Mouse (Mus musculus): ENCODE results near the gene 4931409K22Rik. TPM values are rescaled to one million over a fixed set of nuclear protein-coding genes. Genes with fewer than 3 reads are reported as not detected.

The 4931409K22Rik gene
- not detected in 2 replicates for polyA plus RNA-seq (2012; rRNA removed)

DNA sequence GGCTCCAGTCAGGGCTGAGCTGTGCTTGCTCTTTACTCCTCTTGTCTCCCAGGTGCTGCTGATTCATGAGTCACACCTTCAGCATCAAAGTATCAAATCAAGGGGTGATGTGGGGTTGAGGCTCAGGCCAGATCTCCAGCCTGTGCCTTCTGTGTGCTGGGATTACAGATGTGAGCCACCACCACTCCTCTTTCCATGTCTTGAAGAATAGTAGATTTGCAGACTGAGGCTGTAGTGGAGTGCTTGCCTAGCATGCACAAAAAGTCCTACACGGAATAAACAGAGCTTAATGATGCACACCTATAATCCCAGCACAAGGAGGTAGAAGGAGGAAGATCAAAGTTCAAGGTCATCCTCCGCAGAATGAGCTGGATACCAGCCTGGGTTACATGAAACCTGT, at the start of gene 4931409K22Rik:
TSS of gene 4931409K22Rik (minus strand) at position 101 of the 400 bp plus-strand sequence.

DNA sequence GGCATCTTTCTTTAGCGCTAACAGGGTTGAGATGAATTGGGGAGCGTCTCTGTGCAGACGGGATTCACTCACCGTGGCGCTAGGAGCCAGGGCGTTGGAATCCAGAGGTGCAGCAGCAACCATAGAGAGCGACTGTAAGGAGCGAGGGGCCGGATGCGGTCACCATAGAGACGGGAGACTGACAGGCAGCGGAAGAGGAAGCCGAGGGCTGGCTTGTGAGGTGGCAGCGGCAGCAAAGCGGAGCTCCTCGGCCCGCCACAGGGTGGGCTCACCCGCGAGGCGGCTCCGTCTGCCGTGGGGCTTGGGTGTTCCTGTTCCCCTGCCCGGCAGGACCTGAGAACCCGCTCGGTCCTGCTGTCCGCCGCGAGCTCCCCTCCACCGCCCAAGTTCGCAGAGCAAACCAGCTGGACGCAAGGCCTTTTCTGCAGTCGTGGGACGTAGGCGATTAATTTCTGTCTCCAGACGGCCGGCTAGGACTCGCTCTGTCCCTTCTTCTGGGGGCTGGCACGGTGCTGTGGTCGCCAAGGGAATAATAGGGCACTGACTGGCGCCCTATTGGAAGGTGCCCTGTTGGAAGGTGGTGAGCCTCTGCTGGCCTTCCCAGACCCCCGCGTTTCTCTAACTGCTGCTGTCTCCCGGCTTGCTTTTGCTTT, 30.1 kb upstream of the 4931409K22Rik start, which contains the start of gene Chpf2:
TSS of gene Chpf2 (plus strand) at position 195 of the 653 bp plus-strand sequence.

DNA sequence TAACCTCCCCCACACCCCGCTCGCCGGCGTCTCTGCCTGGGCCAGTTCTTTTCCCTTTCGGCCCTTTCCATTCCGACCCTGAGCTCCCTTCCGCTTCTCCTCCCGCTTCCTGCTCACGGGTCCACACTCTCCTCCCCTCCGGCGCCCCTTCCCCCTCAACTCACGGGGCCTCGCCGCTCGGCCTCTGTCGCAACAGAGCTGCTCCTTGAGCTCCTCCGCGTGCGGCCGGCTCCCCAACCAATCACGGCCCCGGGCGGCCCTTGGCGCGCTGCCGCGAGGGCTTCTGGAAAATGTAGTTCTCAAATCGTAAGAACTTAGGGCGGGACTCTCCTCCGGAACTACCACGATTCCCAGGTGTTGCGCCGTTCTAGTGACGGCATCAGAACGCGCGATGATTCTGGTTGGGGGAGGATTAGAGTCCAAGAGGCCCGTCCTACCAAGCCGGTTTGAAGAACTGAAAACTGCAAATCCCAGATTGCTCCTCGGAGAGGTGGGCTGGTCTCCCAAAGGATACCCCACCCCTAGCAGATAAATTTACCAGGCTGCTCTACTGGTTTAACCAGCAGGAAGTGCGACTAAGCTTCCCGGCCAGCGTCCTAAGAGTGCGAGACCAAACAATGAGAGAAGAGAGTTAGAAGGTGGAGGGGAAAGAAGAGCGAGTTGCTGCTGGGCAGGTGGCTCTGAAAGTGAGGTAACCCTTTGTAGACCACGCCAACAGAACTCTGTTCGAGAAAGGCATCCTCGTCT, 20.7 kb upstream of the 4931409K22Rik start, which contains the start of gene Abcf2:
TSS of gene Abcf2 (minus strand) at position 285 of the 747 bp plus-strand sequence.

DNA sequence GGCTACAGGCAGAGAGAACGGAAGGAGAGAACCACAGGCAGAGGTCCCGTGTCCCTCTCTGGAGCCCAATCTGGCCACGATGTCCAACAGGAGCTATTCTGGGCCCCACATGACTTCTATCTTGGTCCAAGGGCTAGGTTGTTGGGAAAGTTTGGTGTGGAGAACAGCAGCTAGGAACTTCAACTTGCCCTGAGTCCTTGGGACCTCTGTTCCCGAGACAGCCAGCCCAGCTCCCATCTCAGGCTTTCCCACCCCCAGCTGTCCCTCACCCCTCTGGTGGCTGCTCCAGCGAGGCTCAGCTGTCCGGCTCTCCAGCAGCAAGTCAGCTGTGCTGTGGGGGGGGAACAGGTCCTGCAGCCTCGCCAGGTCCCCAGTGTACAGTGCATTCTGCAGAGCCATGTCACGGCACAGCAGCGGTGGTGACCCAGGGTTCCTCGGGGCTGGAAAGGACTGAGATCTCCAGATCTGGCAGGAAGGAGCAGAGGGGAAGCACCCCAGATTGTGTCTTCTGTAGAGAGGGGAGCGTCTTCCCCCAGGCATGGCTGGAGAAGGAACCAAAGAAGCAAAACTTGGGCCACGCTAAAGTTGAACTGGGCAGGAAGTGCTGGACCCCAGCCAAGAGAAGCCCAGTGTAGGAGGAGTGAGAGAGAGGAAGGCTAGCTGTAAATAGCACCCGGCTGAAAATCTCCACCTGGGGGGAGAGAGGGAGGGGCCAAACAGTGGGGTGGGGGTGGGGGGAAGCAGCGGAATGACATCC, 16.0 kb downstream of the 4931409K22Rik start, which contains the start of gene Asb10:
TSS of gene Asb10 (minus strand) at position 592 of the 757 bp plus-strand sequence.

DNA sequence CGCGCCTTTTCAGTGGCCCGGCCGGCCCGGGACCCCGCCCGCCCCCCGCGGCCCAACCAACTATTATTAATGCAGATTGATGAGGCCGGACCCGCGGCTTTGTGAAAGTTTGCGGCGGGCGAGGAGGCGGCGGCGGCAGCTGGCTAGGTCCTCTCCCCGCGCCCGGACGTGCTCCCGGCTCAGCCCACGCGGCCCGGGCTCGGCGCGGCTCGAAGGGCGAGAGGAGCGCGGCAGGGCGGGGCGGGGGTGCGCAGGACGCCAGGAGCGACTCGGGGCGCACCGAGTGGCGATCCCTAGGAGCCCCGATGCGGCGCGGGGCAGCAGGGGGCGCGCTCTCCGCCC, 29.7 kb downstream of the 4931409K22Rik start, which contains the start of gene Gbx1:
TSS of gene Gbx1 (minus strand) at position 314 of the 342 bp plus-strand sequence.

Other genes starting within 250 kb of the 4931409K22Rik start
- gene Kcnh2, start 205.2 kb downstream of the 4931409K22Rik start, polyA plus RNA-seq (2012; rRNA removed) = 45.8 and 63.0 TPM in 2 replicates
- gene Nos3, start 192.0 kb downstream of the 4931409K22Rik start, polyA plus RNA-seq (2012; rRNA removed) = 5.4 and 6.2 TPM in 2 replicates
- 2.7 and 3.1 TPM in 2 replicates for gene Atg9b, start 164.7 kb downstream of the 4931409K22Rik start, polyA plus RNA-seq (2012; rRNA removed)
- gene Abcb8, start 163.1 kb downstream of the 4931409K22Rik start, polyA plus RNA-seq (2012; rRNA removed) = 87.7 and 110 TPM in 2 replicates
- gene Asic3, start 143.4 kb downstream of the 4931409K22Rik start, polyA plus RNA-seq (2012; rRNA removed) = 0.24 and 0.58 TPM in 2 replicates
- 54.6 and 65.0 TPM in 2 replicates for gene Cdk5, start 133.3 kb downstream of the 4931409K22Rik start, polyA plus RNA-seq (2012; rRNA removed)
- gene Slc4a2, start 133.0 kb downstream of the 4931409K22Rik start, polyA plus RNA-seq (2012; rRNA removed) = 204 and 219 TPM in 2 replicates
- gene Fastk, start 111.5 kb downstream of the 4931409K22Rik start, polyA plus RNA-seq (2012; rRNA removed) = 383 and 498 TPM in 2 replicates
- gene Tmub1, start 109.0 kb downstream of the 4931409K22Rik start, polyA plus RNA-seq (2012; rRNA removed) = 132 and 162 TPM in 2 replicates
- 67.4 and 75.9 TPM in 2 replicates for gene Agap3, start 104.6 kb downstream of the 4931409K22Rik start, polyA plus RNA-seq (2012; rRNA removed)
- not detected in 2 replicates for gene Gbx1, start 29.6 kb downstream of the 4931409K22Rik start, polyA plus RNA-seq (2012; rRNA removed)
- gene Asb10, start 15.8 kb downstream of the 4931409K22Rik start, polyA plus RNA-seq (2012; rRNA removed) = 0.73 and 1.3 TPM in 2 replicates
- 33.0 and 34.9 TPM in 2 replicates for gene Abcf2, start 20.7 kb upstream of the 4931409K22Rik start, polyA plus RNA-seq (2012; rRNA removed)
- 39.3 and 45.2 TPM in 2 replicates for gene Chpf2, start 29.9 kb upstream of the 4931409K22Rik start, polyA plus RNA-seq (2012; rRNA removed)
- 26.0 and 26.6 TPM in 2 replicates for gene Smarcd3, start 67.6 kb upstream of the 4931409K22Rik start, polyA plus RNA-seq (2012; rRNA removed)
- gene Nub1, start 128.7 kb upstream of the 4931409K22Rik start, polyA plus RNA-seq (2012; rRNA removed) = 33.6 and 40.7 TPM in 2 replicates
- gene Wdr86, start 173.9 kb upstream of the 4931409K22Rik start, polyA plus RNA-seq (2012; rRNA removed) = 0.77 and 1.3 TPM in 2 replicates
- 6.9 TPM in 1 of 2 replicates, not detected in the other for gene Crygn, start 201.2 kb upstream of the 4931409K22Rik start, polyA plus RNA-seq (2012; rRNA removed)

Data from colon, adult 2 months (tissue).